ENCODE assay signal across 1 mouse cellular context in the genomic region with DNA sequence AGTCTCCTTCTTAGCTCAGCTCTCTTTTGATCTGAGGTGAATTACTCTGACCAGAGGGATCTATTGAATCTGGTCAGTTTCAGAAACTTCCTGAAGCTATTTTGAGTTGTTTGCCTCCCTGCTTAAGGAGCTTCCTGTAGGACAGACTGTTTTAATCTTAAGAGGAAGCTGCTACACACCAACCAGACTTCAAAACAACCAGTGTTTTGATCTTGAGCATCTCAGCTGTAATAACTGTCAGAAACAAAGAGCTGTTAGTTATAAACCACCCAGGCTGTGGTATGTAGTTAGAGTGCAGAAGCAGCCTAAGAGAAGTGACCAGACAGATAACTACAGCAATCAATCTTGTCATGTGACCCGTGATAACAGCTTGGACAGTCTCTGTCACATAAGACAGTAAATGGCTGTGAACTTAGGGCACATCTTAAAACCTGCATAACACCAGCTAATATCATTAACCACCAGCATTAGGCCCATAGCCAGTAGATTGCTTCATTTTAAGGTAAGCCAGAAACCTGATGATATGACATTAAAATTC.
A peak's percentile ranks its signal among the peaks of the same experiment; 100 is the strongest.
TF ChIP-seq lines count a peak whose summit lies in the region.

No protein-coding gene starts in this region.

TF ChIP-seq in MEL, 35 proteins besides CTCF, POLR2A, EP300 and RAD21:
- TF ChIP-seq MEF2A (IDR thresholded peaks at IDR 0.05; ENCODE audit: extremely low read depth, insufficient replicate concordance, low read depth, low read length, poor library complexity, severe bottlenecking): no peak
- peak; percentile 50; the same call in 1 of the 2 replicates for TF ChIP-seq BHLHE40 (IDR thresholded peaks at IDR 0.05; ENCODE audit: borderline replicate concordance, low read depth, low read length)
- peak; percentile 25; the same call in 1 of the 2 replicates for TF ChIP-seq MXI1 (IDR thresholded peaks at IDR 0.05; ENCODE audit: low read depth, low read length)
- TF ChIP-seq MYB (IDR thresholded peaks at IDR 0.05; ENCODE audit: low read depth, low read length): peak; percentile 35; the same call in 1 of the 2 replicates
- 0 out of 4 replicates have a peak, but pooled peaks of 1 of the 2 experiments have one; percentile 41 for TF ChIP-seq USF2 (IDR thresholded peaks at IDR 0.05; ENCODE audit: borderline replicate concordance in 1 of 2, insufficient read depth in 1 of 2, low read depth in 1 of 2, low read length in 2 of 2)
- peak; percentile 88 for TF ChIP-seq ETS1 (IDR thresholded peaks at IDR 0.05; ENCODE audit: low read depth, low read length)
- TF ChIP-seq ELF1 (IDR thresholded peaks at IDR 0.05; ENCODE audit: low read depth, low read length): no peak
- TF ChIP-seq USF1 (IDR thresholded peaks at IDR 0.05; ENCODE audit: low read depth, low read length): peak; percentile 83
- peak; percentile 42; the same call in 1 of the 2 replicates for TF ChIP-seq SIN3A (IDR thresholded peaks at IDR 0.05; ENCODE audit: low read length)
- TF ChIP-seq MAFK (IDR thresholded peaks at IDR 0.05; ENCODE audit: borderline replicate concordance, low read depth, low read length): no peak
